Mouse (Mus musculus) telencephalon, adult 2 months (tissue): ENCODE data around the gene Lrrc57.

Experiments used
- DNase-seq: peaks from one replicate; pipeline ENCODE4 v3.0.0-alpha.2; 2011; ENCODE audit warnings: low read depth, low spot score

Gene Lrrc57

GRCm38 (mm10) chr2:120608830-120609723, at the start of gene Lrrc57, which contains the start of gene Haus2:
TSS of gene Lrrc57 (minus strand) at chr2:120609520.
TSS of gene Haus2 (plus strand) at chr2:120609383.
- DNase-seq = peak; percentile 78

- DNase-seq = no peak
These were observed 49.2 kb upstream of the Lrrc57 start for GRCm38 (mm10) chr2:120658486-120658885.

GRCm38 (mm10) chr2:120656711-120657110, 47.4 kb upstream of the Lrrc57 start:
- DNase-seq = no peak

GRCm38 (mm10) chr2:120655905-120656304, 46.6 kb upstream of the Lrrc57 start:
- DNase-seq = no peak

- no peak for DNase-seq
These were observed 45.4 kb upstream of the Lrrc57 start for GRCm38 (mm10) chr2:120654693-120655092.

GRCm38 (mm10) chr2:120652925-120653284, 43.6 kb upstream of the Lrrc57 start:
- no peak for DNase-seq

- DNase-seq = peak; percentile 23
These were observed 43.1 kb upstream of the Lrrc57 start for GRCm38 (mm10) chr2:120652256-120652924.

GRCm38 (mm10) chr2:120646777-120647176, 37.5 kb upstream of the Lrrc57 start:
- DNase-seq = no peak

GRCm38 (mm10) chr2:120643836-120644235, 34.5 kb upstream of the Lrrc57 start:
- peak; percentile 24 for DNase-seq

- no peak for DNase-seq
These were observed 31.5 kb upstream of the Lrrc57 start for GRCm38 (mm10) chr2:120640835-120641234.

- no peak for DNase-seq
These were observed 22.6 kb upstream of the Lrrc57 start for GRCm38 (mm10) chr2:120631957-120632356.

- DNase-seq = no peak
These were observed 22.2 kb upstream of the Lrrc57 start for GRCm38 (mm10) chr2:120631521-120631920.

- no peak for DNase-seq
These were observed 21.3 kb upstream of the Lrrc57 start for GRCm38 (mm10) chr2:120630655-120631054.

- no peak for DNase-seq
These were observed 20.9 kb upstream of the Lrrc57 start for GRCm38 (mm10) chr2:120630246-120630645.

- peak; percentile 97 for DNase-seq
These were observed 19.8 kb upstream of the Lrrc57 start, which contains the start of gene Stard9 for GRCm38 (mm10) chr2:120628886-120629735. TSS of gene Stard9 (plus strand) at chr2:120629121.

GRCm38 (mm10) chr2:120628076-120628865, 19.0 kb upstream of the Lrrc57 start:
- DNase-seq = no peak

GRCm38 (mm10) chr2:120622920-120623319, 13.6 kb upstream of the Lrrc57 start:
- DNase-seq = no peak

GRCm38 (mm10) chr2:120619538-120619937, 10.2 kb upstream of the Lrrc57 start:
- DNase-seq = no peak

GRCm38 (mm10) chr2:120616279-120617163, 7.2 kb upstream of the Lrrc57 start:
- no peak for DNase-seq
